Mouse (Mus musculus): ENCODE results near the gene 2610301B20Rik. TPM values are rescaled to one million over a fixed set of nuclear protein-coding genes. Genes with fewer than 3 reads are reported as not detected.

2610301B20Rik gene
- polyA plus RNA-seq, 1 experiment from 2014 or later: 42.8 TPM

DNA sequence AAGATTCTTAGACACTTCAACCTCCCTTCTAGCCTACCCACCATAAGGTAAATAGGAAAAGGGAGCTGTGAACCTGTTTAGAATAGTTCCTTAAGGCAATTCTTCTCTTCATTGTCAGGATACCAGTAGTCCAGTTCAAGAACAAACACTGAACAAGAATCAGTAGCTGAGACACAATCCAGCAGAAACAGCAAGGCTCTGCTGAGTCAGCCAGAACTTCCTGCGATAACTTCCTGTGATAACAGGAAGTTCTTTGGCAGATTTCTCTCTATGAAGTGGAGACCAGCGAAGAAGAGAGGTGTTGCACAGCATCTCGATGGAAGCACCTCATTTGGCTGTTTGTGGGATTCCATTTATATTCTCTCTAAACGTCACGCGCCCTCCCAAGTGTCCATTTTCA lies 53.9 kb downstream of the 2610301B20Rik start:
- no peak overlapping the region for H3K9ac ChIP-seq
- H3K4me3 ChIP-seq: no peak overlapping the region
- no peaks in the 10 kb centered on the region for H3K36me3 ChIP-seq
- no peak overlapping the region for H3K27ac ChIP-seq
- no peaks in the 10 kb centered on the region for H3K9me3 ChIP-seq
- H3K27me3 ChIP-seq (replicated peaks): no peaks in the 10 kb centered on the region
- ATAC-seq (ENCODE audit: low FRiP score, low read depth): no peak
- WGBS: 93% methylated on average over 6 of the region's 6 CpGs
- no peak overlapping the region for H3K4me2 ChIP-seq (replicated peaks)
- H3K4me1 ChIP-seq: no peaks in the 10 kb centered on the region

DNA sequence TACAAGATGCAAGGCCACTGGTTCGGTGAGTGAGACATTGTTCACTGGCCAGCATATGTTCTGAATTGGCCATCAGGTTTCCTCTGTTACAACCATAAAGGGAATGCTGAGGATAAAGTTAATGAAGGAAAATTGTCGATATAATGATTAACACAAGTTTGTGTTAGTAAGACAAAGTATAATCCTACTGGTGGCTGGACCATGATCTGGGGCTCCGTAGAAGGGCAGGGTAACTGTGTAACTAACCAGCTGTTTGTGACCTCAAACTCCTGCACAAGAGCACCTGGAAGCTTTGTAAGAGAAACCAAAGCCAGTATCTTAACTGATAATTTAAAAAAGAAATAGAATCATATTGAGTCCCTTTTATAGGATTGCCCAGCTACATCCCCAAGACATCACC lies 55.4 kb downstream of the 2610301B20Rik start:
- no peak for ATAC-seq (ENCODE audit: low FRiP score, low read depth)
- 91% methylated on average over 3 of the region's 3 CpGs for WGBS
- Histone ChIP-seq H3K36me3 (no peaks in the 10 kb centered on the region), H3K9ac (no peak overlapping the region), H3K9me3 (no peaks in the 10 kb centered on the region), H3K4me1 (no peaks in the 10 kb centered on the region), H3K4me2 (replicated peaks) (no peak overlapping the region), H3K27ac (no peak overlapping the region), H3K27me3 (replicated peaks) (no peaks in the 10 kb centered on the region), H3K4me3 (no peak overlapping the region)

- Histone ChIP-seq H3K27ac (no peak overlapping the region), H3K4me2 (replicated peaks) (no peak overlapping the region), H3K36me3 (no peaks in the 10 kb centered on the region), H3K4me1 (no peaks in the 10 kb centered on the region), H3K27me3 (replicated peaks) (no peaks in the 10 kb centered on the region), H3K4me3 (no peak overlapping the region), H3K9me3 (no peaks in the 10 kb centered on the region), H3K9ac (no peak overlapping the region)
- no peak for ATAC-seq (ENCODE audit: low FRiP score, low read depth)
- WGBS: 85% methylated on average over 9 of the region's 9 CpGs
These were observed 56.7 kb downstream of the 2610301B20Rik start for GRCm38 (mm10) chr4:10931040-10931439.

DNA sequence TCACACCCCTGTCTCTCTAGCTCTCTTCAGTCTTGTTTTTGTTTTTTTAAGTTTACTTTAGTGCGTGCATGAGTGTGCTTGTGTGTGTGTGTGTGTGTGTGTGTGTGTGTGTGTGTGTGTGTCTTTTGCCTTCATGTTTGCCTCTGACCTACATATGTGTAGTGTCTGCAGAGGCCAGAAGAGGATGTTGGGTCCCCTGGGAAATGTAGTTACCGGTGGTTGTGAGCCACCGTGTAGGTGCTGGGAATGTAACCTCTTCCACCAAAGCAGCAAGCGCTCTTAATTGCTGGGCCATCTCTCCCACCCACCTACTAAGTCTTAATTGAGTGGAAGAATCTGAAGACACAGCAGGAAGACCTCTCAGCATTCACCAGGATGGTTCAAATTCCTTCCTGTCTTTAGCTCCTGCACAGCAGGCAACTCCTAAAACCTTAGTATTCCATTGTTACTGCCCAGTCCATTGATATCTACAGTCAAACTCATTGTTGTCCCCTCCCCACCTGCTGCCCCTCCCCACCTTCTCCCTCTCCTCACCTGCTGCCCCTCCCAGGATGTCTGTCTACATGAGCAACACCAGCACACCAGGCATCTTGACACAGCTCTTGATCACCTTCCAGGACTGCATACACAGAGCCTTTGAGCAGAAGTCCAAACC lies 57.9 kb downstream of the 2610301B20Rik start:
- Histone ChIP-seq H3K4me2 (replicated peaks) (no peak overlapping the region), H3K36me3 (no peaks in the 10 kb centered on the region), H3K9me3 (no peaks in the 10 kb centered on the region), H3K4me3 (no peak overlapping the region), H3K27me3 (replicated peaks) (no peaks in the 10 kb centered on the region), H3K4me1 (no peaks in the 10 kb centered on the region), H3K27ac (no peak overlapping the region), H3K9ac (no peak overlapping the region)
- WGBS: 27% methylated on average over 4 of the region's 4 CpGs
- ATAC-seq (ENCODE audit: low FRiP score, low read depth): no peak

DNA sequence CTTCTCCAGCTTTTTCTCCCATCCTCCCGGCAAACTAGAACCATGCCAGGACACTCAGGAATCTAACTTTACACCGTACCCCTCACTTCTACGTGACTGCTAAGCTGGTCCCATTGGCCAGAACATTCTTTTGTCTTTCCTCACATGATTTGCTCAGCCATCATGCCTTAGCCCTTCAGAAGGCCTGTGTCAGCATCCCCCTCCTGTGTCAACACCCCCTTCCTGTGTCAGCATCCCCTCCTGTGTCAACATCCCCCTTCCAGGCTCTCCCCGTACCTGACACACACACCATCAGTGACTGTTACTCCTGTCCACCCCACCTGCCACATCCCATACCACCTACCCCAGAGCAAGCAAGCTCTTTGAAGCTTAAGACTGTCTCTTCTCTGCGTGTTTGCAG lies 58.5 kb downstream of the 2610301B20Rik start:
- Histone ChIP-seq H3K4me3 (no peak overlapping the region), H3K36me3 (no peaks in the 10 kb centered on the region), H3K27ac (no peak overlapping the region), H3K9ac (no peak overlapping the region), H3K27me3 (replicated peaks) (no peaks in the 10 kb centered on the region), H3K9me3 (no peaks in the 10 kb centered on the region), H3K4me1 (no peaks in the 10 kb centered on the region), H3K4me2 (replicated peaks) (no peak overlapping the region)
- ATAC-seq (ENCODE audit: low FRiP score, low read depth): no peak
- WGBS: 67% methylated on average over 5 of the region's 5 CpGs

- no peak for ATAC-seq (ENCODE audit: low FRiP score, low read depth)
- no peak overlapping the region for H3K9ac ChIP-seq
- H3K27me3 ChIP-seq (replicated peaks): no peaks in the 10 kb centered on the region
- H3K9me3 ChIP-seq: no peaks in the 10 kb centered on the region
- H3K27ac ChIP-seq: no peak overlapping the region
- no peak overlapping the region for H3K4me3 ChIP-seq
- no peaks in the 10 kb centered on the region for H3K4me1 ChIP-seq
- WGBS: 87% methylated on average over 4 of the region's 4 CpGs
- no peak overlapping the region for H3K4me2 ChIP-seq (replicated peaks)
- no peaks in the 10 kb centered on the region for H3K36me3 ChIP-seq
These were observed 62.5 kb downstream of the 2610301B20Rik start for GRCm38 (mm10) chr4:10936766-10937165.

Small RNA genes within 50 kb of the gene (microRNA-seq; reads per million reads assigned to microRNA genes)
- gene Mir3471-1 (not detected), gene n-TSaga9 (1.5 reads per million)

Data from neural tube, embryonic 12.5 days (tissue).